Mouse (Mus musculus) intestine, postnatal 0 days (tissue): ENCODE measurements around the gene Homer2. TPM values are rescaled to one million over a fixed set of nuclear protein-coding genes. Genes with fewer than 3 reads are reported as not detected.
A peak's percentile ranks its signal among the peaks of the same experiment; 100 is the strongest.

Experiments
- ATAC-seq: fragments of 200-750 bp; cut with Nextera tagmentation; 2 replicates; pipeline ENCODE4 v1.8.0; 2017; ENCODE audit warnings: mild to moderate bottlenecking, moderate TSS enrichment, moderate library complexity
- H3K27ac ChIP-seq: fragments of 300-500 bp; sonication (generic); 2 replicates; pipeline ENCODE4 v1.5.1; 2014; ENCODE audit warnings: mild to moderate bottlenecking, low read depth, low read length, moderate library complexity
- H3K27me3 ChIP-seq: fragments of 300-500 bp; sonication (generic); replicated peaks from 2 replicates; pipeline ENCODE4 v1.6.1; 2014; ENCODE audit warnings: low read length, mixed read lengths; ENCODE audit not compliant: control insufficient read depth, insufficient read depth
- H3K36me3 ChIP-seq: fragments of 300-500 bp; sonication (generic); 2 replicates; pipeline ENCODE4 v1.6.1; 2014; ENCODE audit warnings: mild to moderate bottlenecking, moderate library complexity; ENCODE audit not compliant: control insufficient read depth, insufficient read depth
- H3K4me1 ChIP-seq: fragments of 300-500 bp; sonication (generic); replicated peaks from 2 replicates; pipeline ENCODE4 v1.6.1; 2014; ENCODE audit warnings: antibody characterized with exemption, low read length, mixed read lengths; ENCODE audit not compliant: control insufficient read depth, insufficient read depth
- H3K4me2 ChIP-seq: fragments of 300-500 bp; sonication (generic); replicated peaks from 2 replicates; pipeline ENCODE4 v1.6.1; 2014; ENCODE audit warnings: low read depth, mild to moderate bottlenecking, moderate library complexity
- H3K4me3 ChIP-seq: fragments of 300-500 bp; sonication (generic); 2 replicates; pipeline ENCODE4 v1.5.1; 2014; ENCODE audit warnings: low read depth, low read length
- H3K9ac ChIP-seq: fragments of 300-500 bp; sonication (generic); 2 replicates; pipeline ENCODE4 v1.6.1; 2014; ENCODE audit warnings: mild to moderate bottlenecking, low read depth, low read length
- H3K9me3 ChIP-seq: fragments of 300-500 bp; sonication (generic); 2 replicates; pipeline ENCODE4 v1.6.1; 2016; ENCODE audit warnings: mixed run types; ENCODE audit not compliant: control insufficient read depth
- CTCF ChIP-seq: sonication (generic); IDR thresholded peaks from 2 replicates; pipeline ENCODE4 v1.5.1; 2016; ENCODE audit warnings: low read depth, mild to moderate bottlenecking, control low read depth, antibody characterized with exemption, moderate library complexity
- WGBS: fragments of 180-500 bp; shearing (Covaris S2); extraction: QIAGEN DNeasy Blood & Tissue Kit; methylation state at CpG from one replicate; pipeline ENCODE4 v1.1.7; 2014; 5-methylcytosine and 5-hydroxymethylcytosine counted together
- polyA plus RNA-seq: library from polyadenylated mRNA; unstranded; fragments of >200 nt; fragmentation: Nextera tagmentation; extraction: Ambion mirVana; gene quantifications from 2 replicates; pipeline ENCODE4 v1.2.1, GENCODE M21; 2015

Homer2 gene
- polyA plus RNA-seq, 1 experiment from 2014 or later: 22.2 TPM

GRCm38 (mm10) chr7:81610125-81610524 lies 97.2 kb downstream of the Homer2 start:
- TF ChIP-seq CTCF: peak; percentile 71
- no peaks in the 10 kb centered on the region for H3K4me1 ChIP-seq
- H3K4me2 ChIP-seq: no peak overlapping the region
- WGBS: 56% methylated on average over 18 of the region's 18 CpGs
- H3K27ac ChIP-seq: no peak overlapping the region
- H3K9me3 ChIP-seq: no peaks in the 10 kb centered on the region
- no peaks in the 10 kb centered on the region for H3K27me3 ChIP-seq
- H3K4me3 ChIP-seq: no peak overlapping the region
- no peak for ATAC-seq
- no peak overlapping the region for H3K9ac ChIP-seq
- 0 out of 2 replicates have a peak, but pooled peaks cover 4% of the 10 kb centered on the region for H3K36me3 ChIP-seq

GRCm38 (mm10) chr7:81606452-81606851 lies 100.9 kb downstream of the Homer2 start:
- TF ChIP-seq CTCF: no peak
- no peak for ATAC-seq
- Histone ChIP-seq H3K36me3 (no peaks in the 10 kb centered on the region), H3K9me3 (no peaks in the 10 kb centered on the region), H3K4me3 (no peak overlapping the region), H3K4me1 (no peaks in the 10 kb centered on the region), H3K4me2 (no peak overlapping the region), H3K27ac (no peak overlapping the region), H3K9ac (no peak overlapping the region), H3K27me3 (no peaks in the 10 kb centered on the region)
- 63% methylated on average over 5 of the region's 5 CpGs for WGBS

GRCm38 (mm10) chr7:81605489-81605888 lies 101.8 kb downstream of the Homer2 start:
- 76% methylated on average over 4 of the region's 4 CpGs for WGBS
- Histone ChIP-seq H3K27me3 (no peaks in the 10 kb centered on the region), H3K9me3 (no peaks in the 10 kb centered on the region), H3K4me2 (no peak overlapping the region), H3K4me1 (no peaks in the 10 kb centered on the region), H3K36me3 (no peaks in the 10 kb centered on the region), H3K27ac (no peak overlapping the region), H3K4me3 (no peak overlapping the region), H3K9ac (no peak overlapping the region)
- TF ChIP-seq CTCF: no peak
- no peak for ATAC-seq

- Histone ChIP-seq H3K9me3 (no peaks in the 10 kb centered on the region), H3K36me3 (no peaks in the 10 kb centered on the region), H3K4me1 (0 out of 2 replicates have a peak, but pooled peaks cover under 1% of the 10 kb centered on the region), H3K4me3 (no peak overlapping the region), H3K27me3 (no peaks in the 10 kb centered on the region), H3K27ac (no peak overlapping the region), H3K4me2 (no peak overlapping the region), H3K9ac (no peak overlapping the region)
- TF ChIP-seq CTCF: no peak
- WGBS: 78% methylated on average over 5 of the region's 5 CpGs
- no peak for ATAC-seq
Measured at GRCm38 (mm10) chr7:81604991-81605390, 102.3 kb downstream of the Homer2 start.

- ATAC-seq: peak; percentile 80
- Histone ChIP-seq H3K9ac (no peak overlapping the region), H3K9me3 (no peaks in the 10 kb centered on the region), H3K4me1 (peaks cover 5% of the 10 kb centered on the region; the same call in 1 of the 2 replicates), H3K27ac (0 out of 2 replicates have a peak overlapping the region, but pooled peaks have one; percentile 30), H3K36me3 (peaks cover 33% of the 10 kb centered on the region), H3K4me2 (no peak overlapping the region; the same call in 1 of the 2 replicates), H3K4me3 (no peak overlapping the region), H3K27me3 (no peaks in the 10 kb centered on the region)
- no peak for TF ChIP-seq CTCF
- 59% methylated on average over 8 of the region's 8 CpGs for WGBS
Measured at GRCm38 (mm10) chr7:81599379-81600280, 107.7 kb downstream of the Homer2 start.

- Histone ChIP-seq H3K4me2 (no peak overlapping the region), H3K27me3 (no peaks in the 10 kb centered on the region), H3K4me3 (no peak overlapping the region), H3K9ac (no peak overlapping the region), H3K27ac (0 out of 2 replicates have a peak overlapping the region, but pooled peaks have one; percentile 11), H3K4me1 (peaks cover 5% of the 10 kb centered on the region; the same call in 1 of the 2 replicates), H3K36me3 (peaks cover 52% of the 10 kb centered on the region), H3K9me3 (no peaks in the 10 kb centered on the region)
- no peak for TF ChIP-seq CTCF
- 84% methylated on average over 1 of the region's 1 CpGs for WGBS
- ATAC-seq: peak; percentile 73
Measured at GRCm38 (mm10) chr7:81597660-81598059, 109.7 kb downstream of the Homer2 start.
